Mouse (Mus musculus): Measurements from ENCODE around the gene Vmn1r103. TPM values are rescaled to one million over a fixed set of nuclear protein-coding genes. Genes with fewer than 3 reads are reported as not detected.

Gene Vmn1r103
- not detected for polyA plus RNA-seq (2017; shearing (Covaris generic))

DNA sequence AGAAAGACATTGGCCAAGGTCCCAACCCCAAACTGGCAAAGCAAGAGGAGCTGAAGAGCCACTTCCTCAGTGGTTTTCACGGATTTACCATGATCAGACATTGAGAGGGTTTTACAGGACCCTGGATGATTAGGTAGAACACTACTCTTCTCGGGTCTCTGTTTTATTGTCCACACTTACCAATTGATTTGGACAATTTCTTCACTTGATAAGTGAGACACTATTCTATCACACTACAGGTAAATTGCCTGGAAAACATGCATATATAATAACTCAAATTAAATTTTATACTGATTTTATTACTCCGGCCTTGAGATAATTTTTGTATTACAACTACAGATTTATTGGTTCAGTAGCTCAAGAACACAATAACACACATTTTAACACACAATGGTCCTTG is at the start of gene Vmn1r103:
TSS of gene Vmn1r103 (minus strand) at position 101 of the 400 bp plus-strand sequence.

DNA sequence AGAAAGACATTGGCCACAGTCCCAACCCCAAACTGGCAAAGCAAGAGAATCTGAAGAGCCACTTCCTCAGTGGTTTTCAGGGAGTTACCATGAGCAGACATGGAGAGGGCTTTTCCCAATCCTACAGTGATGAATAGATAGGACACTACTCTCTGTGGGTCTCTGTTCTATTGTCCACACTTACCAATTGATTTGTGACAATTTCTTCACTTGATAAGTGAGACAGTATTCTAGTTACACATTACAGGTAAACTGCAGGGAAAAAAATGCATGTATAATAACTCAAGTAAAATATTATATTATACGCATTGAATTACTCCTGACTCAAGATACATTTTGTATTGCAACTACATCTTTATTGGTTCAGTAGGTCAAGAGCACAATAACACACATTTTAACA is 35.3 kb upstream of the Vmn1r103 start, which contains the start of gene Gm5726:
TSS of gene Gm5726 (minus strand) at position 101 of the 400 bp plus-strand sequence.

DNA sequence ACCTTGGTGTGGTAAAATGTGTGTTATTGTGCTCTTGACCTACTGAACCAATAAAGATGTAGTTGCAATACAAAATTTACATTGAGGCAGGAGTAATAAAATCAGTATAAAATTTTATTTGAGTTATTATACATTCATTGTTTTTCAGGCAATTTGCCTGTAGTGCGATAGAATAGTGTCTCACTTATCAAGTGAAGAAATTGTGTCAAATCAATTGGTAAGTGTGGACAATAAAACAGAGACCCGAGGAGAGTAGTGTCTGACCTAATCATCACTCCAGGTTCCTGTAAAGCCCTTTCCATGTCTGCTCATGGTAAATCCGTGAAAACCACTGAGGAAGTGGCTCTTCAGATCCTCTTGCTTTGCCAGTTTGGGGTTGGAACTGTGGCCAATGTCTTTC is 23.2 kb upstream of the Vmn1r103 start, which contains the start of gene Vmn1r104:
TSS of gene Vmn1r104 (plus strand) at position 301 of the 400 bp plus-strand sequence.

DNA sequence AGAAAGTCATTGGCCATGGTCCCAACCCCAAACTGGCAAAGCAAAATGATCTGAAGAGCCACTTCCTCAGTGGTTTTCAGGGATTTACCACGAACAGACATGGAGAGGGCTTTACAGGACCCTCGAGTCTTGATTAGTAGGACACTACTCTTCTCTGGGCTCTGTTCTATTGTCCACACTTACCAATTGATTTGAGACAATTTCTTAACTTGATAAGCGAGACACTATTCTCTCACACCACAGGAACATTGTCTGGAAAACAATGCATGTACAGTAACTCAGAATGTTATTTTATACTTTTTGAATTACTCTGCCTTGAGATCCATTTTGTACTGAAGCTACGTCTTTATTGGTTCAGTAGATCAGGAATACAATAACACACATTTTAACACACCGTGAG is 35.5 kb downstream of the Vmn1r103 start, which contains the start of gene Gm10670:
TSS of gene Gm10670 (minus strand) at position 101 of the 400 bp plus-strand sequence.

Other genes with a start within 250 kb of the Vmn1r103 start
- not detected for gene Gm5890, start 247.7 kb downstream of the Vmn1r103 start, polyA plus RNA-seq (2017; shearing (Covaris generic))
- gene Gm4133, start 176.5 kb downstream of the Vmn1r103 start, polyA plus RNA-seq (2017; shearing (Covaris generic)): not detected
- gene Gm5728, start 135.1 kb downstream of the Vmn1r103 start, polyA plus RNA-seq (2017; shearing (Covaris generic)): not detected
- not detected for gene Vmn1r100, start 92.6 kb downstream of the Vmn1r103 start, polyA plus RNA-seq (2017; shearing (Covaris generic))
- not detected for gene Vmn1r101, start 67.9 kb downstream of the Vmn1r103 start, polyA plus RNA-seq (2017; shearing (Covaris generic))
- gene Gm10670, start 35.6 kb downstream of the Vmn1r103 start, polyA plus RNA-seq (2017; shearing (Covaris generic)): not detected
- gene Vmn1r104, start 23.3 kb upstream of the Vmn1r103 start, polyA plus RNA-seq (2017; shearing (Covaris generic)): not detected
- not detected for gene Gm5726, start 35.2 kb upstream of the Vmn1r103 start, polyA plus RNA-seq (2017; shearing (Covaris generic))
- not detected for gene Gm4141, start 65.7 kb upstream of the Vmn1r103 start, polyA plus RNA-seq (2017; shearing (Covaris generic))
- gene Gm4513, start 88.5 kb upstream of the Vmn1r103 start, polyA plus RNA-seq (2017; shearing (Covaris generic)): not detected
- not detected for gene Vmn1r107, start 158.4 kb upstream of the Vmn1r103 start, polyA plus RNA-seq (2017; shearing (Covaris generic))
- gene Vmn1r111, start 192.7 kb upstream of the Vmn1r103 start, polyA plus RNA-seq (2017; shearing (Covaris generic)): not detected
- not detected for gene Gm10668, start 220.1 kb upstream of the Vmn1r103 start, polyA plus RNA-seq (2017; shearing (Covaris generic))